Mouse (Mus musculus) hindbrain, embryonic 14.5 days (tissue): Measurements from ENCODE around the gene Ush2a. TPM values are rescaled to one million over a fixed set of nuclear protein-coding genes. Genes with fewer than 3 reads are reported as not detected.

Experiments
- ATAC-seq: fragments of 200-750 bp; cut with Nextera tagmentation; 2 replicates; pipeline ENCODE4 v1.8.0; 2017; ENCODE audit warnings: moderate number of reproducible peaks, mild to moderate bottlenecking, moderate TSS enrichment, moderate library complexity; ENCODE audit not compliant: low FRiP score
- DNase-seq: peaks from one replicate; pipeline ENCODE4 v3.0.0-alpha.2; 2015; ENCODE audit warnings: low spot score
- H3K27ac ChIP-seq: fragments of 300-500 bp; sonication (generic); 2 replicates; pipeline ENCODE4 v1.5.1; 2014; ENCODE audit warnings: mild to moderate bottlenecking, moderate library complexity
- H3K27me3 ChIP-seq: fragments of 300-500 bp; sonication (generic); 2 replicates; pipeline ENCODE4 v1.6.1; 2014; ENCODE audit warnings: mild to moderate bottlenecking, low read length, mixed read lengths; ENCODE audit not compliant: control insufficient read depth, insufficient read depth
- H3K36me3 ChIP-seq: fragments of 300-500 bp; sonication (generic); replicated peaks from 2 replicates; pipeline ENCODE4 v1.6.1; 2014; ENCODE audit not compliant: control insufficient read depth, insufficient read depth
- H3K4me1 ChIP-seq: fragments of 300-500 bp; sonication (generic); replicated peaks from 2 replicates; pipeline ENCODE4 v1.6.1; 2014; ENCODE audit warnings: antibody characterized with exemption, low read length, mixed read lengths; ENCODE audit not compliant: control insufficient read depth, insufficient read depth
- H3K4me2 ChIP-seq: fragments of 300-500 bp; sonication (generic); replicated peaks from 2 replicates; pipeline ENCODE4 v1.6.1; 2014; ENCODE audit warnings: mild to moderate bottlenecking, moderate library complexity
- H3K4me3 ChIP-seq: fragments of 300-500 bp; sonication (generic); replicated peaks from 2 replicates; pipeline ENCODE4 v1.5.1; 2014; ENCODE audit warnings: mild to moderate bottlenecking, low read length
- H3K9ac ChIP-seq: fragments of 300-500 bp; sonication (generic); 2 replicates; pipeline ENCODE4 v1.6.1; 2014
- H3K9me3 ChIP-seq: fragments of 300-500 bp; sonication (generic); 2 replicates; pipeline ENCODE4 v1.6.1; 2016; ENCODE audit warnings: low read length; ENCODE audit not compliant: control insufficient read depth
- WGBS: fragments of 180-500 bp; shearing (Covaris S2); extraction: QIAGEN DNeasy Blood & Tissue Kit; methylation state at CpG from one replicate; pipeline ENCODE4 v1.1.7; 2014; 5-methylcytosine and 5-hydroxymethylcytosine counted together
- polyA plus RNA-seq: library from polyadenylated mRNA; unstranded; fragments of >200 nt; fragmentation: Nextera tagmentation; extraction: Ambion mirVana; gene quantifications from 2 replicates; pipeline ENCODE4 v1.2.1, GENCODE M21; 2014

Ush2a gene
- polyA plus RNA-seq, 1 experiment from 2014 or later = 0.36 TPM

DNA sequence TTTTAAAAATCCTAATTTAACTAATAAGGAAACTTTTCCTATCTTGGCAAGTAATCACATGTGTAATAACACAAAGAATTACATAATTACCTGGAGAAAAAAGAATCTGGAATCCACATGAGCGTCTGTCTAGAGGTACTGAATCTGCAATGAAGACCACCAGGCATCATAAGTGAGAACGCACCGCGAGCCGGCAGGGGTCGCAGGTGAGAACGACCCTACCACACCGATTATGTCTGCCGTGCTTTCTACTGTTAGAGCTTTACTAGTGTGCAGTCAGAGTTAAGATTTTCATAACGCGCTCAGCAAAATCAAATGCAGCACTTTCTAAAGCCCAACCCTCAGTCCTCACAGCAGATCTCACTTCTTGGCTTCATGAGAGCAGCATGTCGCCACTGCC, 740.0 kb downstream of the Ush2a start:
- no peaks in the 10 kb centered on the region for H3K27me3 ChIP-seq
- 93% methylated on average over 12 of the region's 12 CpGs for WGBS
- no peaks in the 10 kb centered on the region for H3K9me3 ChIP-seq
- H3K36me3 ChIP-seq = peaks cover 27% of the 10 kb centered on the region
- H3K9ac ChIP-seq = no peak overlapping the region
- H3K27ac ChIP-seq = no peak overlapping the region
- DNase-seq (no peak), ATAC-seq (no peak)
- peaks cover 24% of the 10 kb centered on the region for H3K4me1 ChIP-seq
- H3K4me3 ChIP-seq = no peak overlapping the region
- H3K4me2 ChIP-seq = no peak overlapping the region

DNA sequence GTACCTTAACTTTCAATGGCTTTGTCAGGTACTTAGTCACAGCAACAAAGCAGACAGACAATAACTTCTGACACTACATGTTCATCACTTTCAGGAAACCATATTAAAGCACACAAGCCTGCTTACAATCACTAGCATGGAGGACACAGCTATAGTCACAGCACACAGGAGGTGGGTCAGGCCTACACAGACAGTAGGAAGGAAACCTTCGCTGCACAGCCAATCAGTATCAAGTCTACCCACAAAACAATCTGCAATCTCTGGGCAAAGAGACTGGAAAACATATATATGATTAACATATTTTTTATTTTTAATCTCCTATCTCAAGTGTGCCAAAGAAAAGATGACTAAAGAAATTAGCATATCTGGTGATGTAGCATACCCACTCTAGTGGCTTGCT, 743.0 kb downstream of the Ush2a start:
- Histone ChIP-seq H3K4me2 (no peak overlapping the region), H3K4me1 (peaks cover 27% of the 10 kb centered on the region), H3K27me3 (no peaks in the 10 kb centered on the region), H3K4me3 (no peak overlapping the region), H3K36me3 (0 out of 2 replicates have a peak, but pooled peaks cover 2% of the 10 kb centered on the region), H3K9ac (no peak overlapping the region), H3K9me3 (no peaks in the 10 kb centered on the region), H3K27ac (no peak overlapping the region)
- no peak for ATAC-seq
- 97% methylated on average over 1 of the region's 1 CpGs for WGBS
- DNase-seq = no peak

DNA sequence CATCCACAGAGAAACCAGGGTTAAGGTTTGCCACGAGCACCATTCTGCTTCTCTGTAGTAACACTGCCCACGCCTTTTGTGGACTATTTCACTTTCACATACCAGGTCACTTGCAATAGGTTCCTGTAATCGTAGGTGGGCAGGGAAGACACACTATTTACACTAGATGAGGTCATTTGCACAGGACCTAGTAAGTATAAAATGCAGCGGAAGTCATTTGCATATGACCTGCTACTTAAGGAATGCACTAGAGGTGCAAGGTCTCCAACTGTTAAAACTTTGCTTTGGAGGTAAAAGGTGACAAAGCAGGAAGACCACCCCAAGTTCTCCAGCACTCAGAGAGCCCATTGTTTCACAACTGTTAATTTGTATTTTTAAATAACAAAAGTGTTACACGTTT, 744.4 kb downstream of the Ush2a start:
- H3K27ac ChIP-seq = no peak overlapping the region
- no peaks in the 10 kb centered on the region for H3K27me3 ChIP-seq
- H3K4me2 ChIP-seq = peak overlapping the region; percentile 97
- H3K9ac ChIP-seq = peak overlapping the region; percentile 96; the same call in 1 of the 2 replicates
- H3K9me3 ChIP-seq = no peaks in the 10 kb centered on the region
- ATAC-seq (no peak), DNase-seq (no peak)
- H3K36me3 ChIP-seq = no peaks in the 10 kb centered on the region
- 66% methylated on average over 5 of the region's 5 CpGs for WGBS
- H3K4me3 ChIP-seq = peak overlapping the region; percentile 96
- H3K4me1 ChIP-seq = peaks cover 27% of the 10 kb centered on the region

DNA sequence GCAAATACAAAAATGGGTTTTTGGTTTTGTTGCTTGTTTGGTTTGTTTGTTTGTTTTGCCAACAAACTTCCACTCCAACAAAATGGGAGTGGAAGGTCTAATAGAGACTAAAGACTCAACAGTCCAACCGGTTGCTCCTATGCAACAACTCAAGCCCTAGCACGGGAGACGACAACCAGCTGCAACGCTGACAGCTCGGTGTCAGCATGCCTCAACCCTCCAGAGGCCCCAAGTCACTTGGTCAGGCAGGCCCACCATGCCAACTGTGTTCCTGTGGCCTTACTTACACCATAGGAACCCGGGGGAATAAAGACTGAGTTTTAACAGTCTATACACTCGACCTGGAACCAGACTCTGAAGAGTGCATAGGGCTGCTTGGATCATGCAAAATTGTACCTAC, 745.0 kb downstream of the Ush2a start:
- Histone ChIP-seq H3K9ac (peak overlapping the region; percentile 96), H3K36me3 (no peaks in the 10 kb centered on the region), H3K4me3 (peak overlapping the region; percentile 96), H3K4me2 (peak overlapping the region; percentile 97), H3K27ac (no peak overlapping the region), H3K27me3 (no peaks in the 10 kb centered on the region), H3K9me3 (no peaks in the 10 kb centered on the region), H3K4me1 (peaks cover 27% of the 10 kb centered on the region)
- 2% methylated on average over 7 of the region's 7 CpGs for WGBS
- DNase-seq (no peak), ATAC-seq (no peak)

DNA sequence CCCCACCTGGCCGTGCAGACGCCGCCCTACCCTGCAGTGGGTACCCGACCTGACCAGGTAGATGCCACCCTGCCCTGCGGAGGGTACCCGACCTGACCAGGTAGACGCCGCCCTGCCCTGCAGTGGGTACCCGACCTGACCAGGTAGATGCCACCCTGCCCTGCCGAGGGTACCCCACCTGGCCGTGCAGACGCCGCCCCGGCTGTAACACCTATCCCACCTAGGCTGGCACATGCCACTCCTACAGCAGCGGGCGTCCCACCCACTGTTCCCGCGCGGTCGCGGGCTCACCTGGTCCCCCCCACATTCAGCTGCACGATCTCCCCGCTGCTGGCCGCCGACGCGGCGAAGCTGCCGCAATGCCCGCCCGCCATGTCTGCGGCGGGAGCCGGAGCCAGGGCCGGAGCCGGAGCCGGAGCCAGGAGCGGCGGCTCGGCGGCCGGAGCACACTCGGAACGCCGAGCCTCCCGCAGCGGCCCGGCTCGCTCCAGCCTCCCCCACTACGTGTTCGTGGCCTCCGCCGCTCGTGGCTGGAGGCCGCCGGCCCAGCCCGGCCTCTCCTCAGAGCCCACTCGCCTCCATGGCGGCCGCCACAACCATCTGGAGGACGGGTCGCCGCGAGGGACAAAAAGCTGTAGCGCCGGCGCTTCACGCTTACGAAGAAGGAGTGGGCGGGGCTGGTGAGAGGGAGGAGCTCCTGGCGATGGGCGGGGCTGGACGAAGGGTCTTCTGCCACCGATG, 745.6 kb downstream of the Ush2a start, which contains the start of gene Kctd3:
Kctd3 (minus strand) TSS at position 603 of the 741 bp plus-strand sequence.
- under 1% methylated on average over 74 of the region's 74 CpGs for WGBS
- ATAC-seq = peak; percentile 91
- peak within 1 kb of the TSS; percentile 62; the same call in 1 of the 2 replicates for H3K27ac ChIP-seq
- H3K4me2 ChIP-seq = peak within 1 kb of the TSS; percentile 97
- H3K4me1 ChIP-seq = peaks cover 27% of the 10 kb centered on the region
- no peaks in the 10 kb centered on the region for H3K36me3 ChIP-seq
- H3K9me3 ChIP-seq = no peaks in the 10 kb centered on the region
- H3K9ac ChIP-seq = peak within 1 kb of the TSS; percentile 96
- H3K27me3 ChIP-seq = no peaks in the 10 kb centered on the region; the same call in 1 of the 2 replicates
- DNase-seq = peak; percentile 94
- H3K4me3 ChIP-seq = peak within 1 kb of the TSS; percentile 96

DNA sequence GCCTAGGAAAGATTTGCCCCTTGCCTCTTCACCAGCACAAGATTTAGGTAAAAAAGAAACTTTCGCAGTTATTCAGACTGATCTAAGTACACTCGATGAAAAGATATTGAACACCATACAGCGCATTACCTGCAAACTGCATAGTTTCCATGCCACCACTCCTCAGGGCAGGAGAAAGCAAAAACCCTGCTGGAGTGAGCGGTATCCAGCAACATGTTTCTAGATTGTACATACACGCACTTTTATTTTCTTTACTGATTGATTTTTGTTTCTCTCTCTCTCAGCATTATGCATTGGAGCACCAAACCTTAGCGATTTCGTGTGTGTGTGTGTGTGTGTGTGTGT, 746.1 kb downstream of the Ush2a start:
- Histone ChIP-seq H3K27ac (no peak overlapping the region), H3K4me1 (peaks cover 27% of the 10 kb centered on the region), H3K36me3 (no peaks in the 10 kb centered on the region), H3K9ac (no peak overlapping the region), H3K9me3 (no peaks in the 10 kb centered on the region), H3K4me2 (peak overlapping the region; percentile 31), H3K4me3 (peak overlapping the region; percentile 96), H3K27me3 (no peaks in the 10 kb centered on the region; the same call in 1 of the 2 replicates)
- no peak for DNase-seq
- WGBS = 49% methylated on average over 7 of the region's 7 CpGs
- ATAC-seq = no peak; the same call in 1 of the 2 replicates

DNA sequence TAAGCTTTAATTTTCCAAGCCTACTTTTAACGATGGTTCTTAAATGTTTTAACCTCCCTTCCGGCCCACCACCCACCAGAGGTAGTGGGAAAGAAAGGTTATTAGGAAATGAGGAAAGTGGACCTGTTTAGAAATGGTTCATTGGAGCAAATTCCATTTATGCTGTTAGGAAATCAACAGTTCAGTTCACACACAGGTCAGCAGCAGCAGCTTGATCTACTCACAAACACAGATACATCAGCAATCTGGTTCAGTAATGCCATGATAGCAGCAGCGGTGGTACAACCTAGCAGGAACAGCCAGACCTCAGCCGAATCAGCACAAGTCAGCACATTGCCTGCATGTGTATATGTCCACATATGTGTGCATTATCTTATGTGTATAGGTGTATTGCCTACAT, 748.8 kb downstream of the Ush2a start:
- Histone ChIP-seq H3K9ac (no peak overlapping the region), H3K36me3 (no peaks in the 10 kb centered on the region), H3K27me3 (no peaks in the 10 kb centered on the region; the same call in 1 of the 2 replicates), H3K4me3 (no peak overlapping the region), H3K4me1 (peaks cover 21% of the 10 kb centered on the region), H3K4me2 (no peak overlapping the region), H3K27ac (no peak overlapping the region), H3K9me3 (no peaks in the 10 kb centered on the region)
- DNase-seq = no peak
- ATAC-seq = no peak
- WGBS = 98% methylated on average over 4 of the region's 4 CpGs

DNA sequence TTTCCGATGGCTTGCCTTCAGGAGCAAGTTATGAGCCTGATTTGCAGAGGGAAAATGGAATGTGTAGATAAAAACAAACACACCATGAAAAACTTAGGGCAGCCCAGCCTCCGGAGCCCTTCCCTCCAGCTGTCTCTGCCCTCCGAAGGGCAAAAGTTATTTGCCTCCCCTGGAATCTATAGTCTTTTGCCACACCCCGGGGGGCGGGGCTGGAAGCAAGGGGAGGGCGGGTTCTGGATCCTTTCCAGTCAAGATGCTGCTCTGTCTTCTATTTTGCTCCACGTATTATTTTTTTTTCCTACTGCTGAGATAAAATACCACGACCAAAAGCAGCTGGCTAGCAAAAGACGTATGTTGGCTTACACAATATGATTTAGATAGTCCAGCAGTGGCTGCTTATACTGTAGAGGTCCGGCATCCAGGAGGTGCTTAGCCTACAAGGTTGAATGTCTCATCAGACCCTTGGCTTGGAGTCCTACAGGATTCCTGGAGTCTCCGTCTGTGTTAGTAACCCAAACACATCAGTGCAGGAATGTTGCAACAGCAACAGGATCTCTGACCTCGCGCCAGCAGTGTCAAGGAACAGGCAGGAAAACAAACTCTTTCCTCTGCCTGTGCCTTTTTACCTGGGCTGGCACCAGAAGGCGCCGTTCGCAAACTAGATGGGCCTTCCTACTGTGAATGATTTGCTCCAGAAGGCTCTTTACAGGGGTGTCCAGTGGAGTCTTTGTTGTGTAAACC, 751.2 kb downstream of the Ush2a start:
- H3K36me3 ChIP-seq = no peaks in the 10 kb centered on the region
- ATAC-seq (no peak), DNase-seq (no peak)
- no peak overlapping the region for H3K9ac ChIP-seq
- WGBS = 7% methylated on average over 16 of the region's 16 CpGs
- H3K27ac ChIP-seq = no peak overlapping the region
- no peak overlapping the region for H3K4me3 ChIP-seq
- H3K4me1 ChIP-seq = peaks cover 7% of the 10 kb centered on the region
- H3K27me3 ChIP-seq = no peaks in the 10 kb centered on the region; the same call in 1 of the 2 replicates
- H3K9me3 ChIP-seq = no peaks in the 10 kb centered on the region
- peak overlapping the region; percentile 20; the same call in 1 of the 2 replicates for H3K4me2 ChIP-seq

DNA sequence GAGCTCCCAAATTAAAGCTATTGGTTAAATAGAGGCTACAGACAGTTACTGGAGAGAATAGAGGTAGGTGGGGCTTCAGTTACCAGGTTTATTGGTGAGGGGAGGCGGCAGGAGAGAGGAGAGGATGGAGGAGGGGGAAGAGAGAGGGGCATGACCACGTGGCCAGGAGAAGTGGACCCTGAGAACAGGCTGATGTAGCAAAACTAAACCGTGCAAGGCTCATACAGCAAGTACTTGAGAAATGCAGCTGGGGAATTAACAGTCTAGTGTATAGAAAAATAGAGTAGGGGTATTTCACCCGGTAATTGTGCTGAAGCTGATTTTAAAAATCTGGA, 751.7 kb downstream of the Ush2a start:
- WGBS = 12% methylated on average over 4 of the region's 4 CpGs
- no peak for ATAC-seq
- DNase-seq = no peak
- no peaks in the 10 kb centered on the region; the same call in 1 of the 2 replicates for H3K27me3 ChIP-seq
- H3K9me3 ChIP-seq = no peaks in the 10 kb centered on the region
- no peak overlapping the region for H3K9ac ChIP-seq
- H3K36me3 ChIP-seq = no peaks in the 10 kb centered on the region
- peak overlapping the region; percentile 20; the same call in 1 of the 2 replicates for H3K4me2 ChIP-seq
- peaks cover 7% of the 10 kb centered on the region for H3K4me1 ChIP-seq
- no peak overlapping the region for H3K27ac ChIP-seq
- H3K4me3 ChIP-seq = no peak overlapping the region
